In the genomic region with DNA sequence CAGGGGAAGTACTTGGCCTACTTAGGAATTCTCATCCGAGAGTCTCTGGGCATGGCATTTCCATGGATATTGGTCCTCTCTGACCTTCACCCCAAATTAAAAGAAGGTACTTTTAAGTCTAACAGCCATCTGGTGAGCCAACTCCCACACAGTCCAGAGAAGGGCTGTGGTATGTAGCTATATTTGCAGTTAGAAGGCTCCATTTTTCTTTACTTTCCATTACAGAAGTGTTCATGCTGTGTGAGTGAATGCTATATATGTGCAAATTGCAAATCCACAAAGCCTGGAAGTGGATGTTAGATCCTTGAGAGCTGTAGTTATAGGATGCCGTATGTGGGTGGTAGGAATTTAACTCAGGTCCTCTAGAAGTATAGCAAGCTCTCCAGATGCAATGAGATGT, we compare ENCODE assay signal across 29 mouse cellular contexts.
A peak's percentile ranks its signal among the peaks of the same experiment; 100 is the strongest.
DNase-seq lines count a peak whose midpoint lies in the region; ATAC-seq and TF ChIP-seq lines count a peak whose summit lies in the region.
"Had no signal": no experiment of that assay in that cellular context is flagged by ENCODE, and none has a peak within 500 bp of the region (broad histone marks: within the 10 kb centered on the region; RNA-seq: fewer than 3 reads in every experiment).

No protein-coding gene starts in this region.

- WGBS in limb, embryonic 11.5 days, result 72% methylated on average over 2 of the region's 2 CpGs
- WGBS in limb, embryonic 14.5 days, result 52% methylated on average over 2 of the region's 2 CpGs
- 81% methylated on average over 2 of the region's 2 CpGs for WGBS in neural tube, embryonic 15.5 days
- WGBS in kidney, embryonic 16.5 days, result 69% methylated on average over 2 of the region's 2 CpGs
- 70% methylated on average over 2 of the region's 2 CpGs for WGBS in kidney, embryonic 14.5 days

- no peaks in the 10 kb centered on the region for H3K27me3 ChIP-seq in limb, embryonic 11.5 days (ENCODE audit: control insufficient read depth, insufficient read depth, low read length)
- no peaks in the 10 kb centered on the region for H3K27me3 ChIP-seq in limb, embryonic 14.5 days (ENCODE audit: control insufficient read depth, insufficient read depth, low read length)
- H3K27me3 ChIP-seq in neural tube, embryonic 15.5 days (replicated peaks), result 0 out of 2 replicates have a peak, but pooled peaks cover 2% of the 10 kb centered on the region
- no peaks in the 10 kb centered on the region for H3K27me3 ChIP-seq in kidney, embryonic 16.5 days (ENCODE audit: insufficient read depth, low read length)
- H3K27me3 ChIP-seq in kidney, embryonic 14.5 days (ENCODE audit: control insufficient read depth, insufficient read depth, low read length), result no peaks in the 10 kb centered on the region
- H3K27me3 ChIP-seq: CH12.LX; embryonic facial prominence, embryonic 12.5 days; embryonic facial prominence, embryonic 15.5 days; heart, embryonic 13.5 days had no signal

- peak; percentile 61 for DNase-seq in ES-CJ7 (ENCODE audit: low read depth, low spot score)
- peak; percentile 76 for DNase-seq in ZHBTc4 (ENCODE audit: low read depth, low spot score)
- no peak for DNase-seq in limb, embryonic 11.5 days (ENCODE audit: low spot score)
- no peak for DNase-seq in limb, embryonic 14.5 days (ENCODE audit: low spot score)
- DNase-seq in retina, postnatal 1 day, result no peak
- DNase-seq: adrenal gland, postnatal 10 days; adrenal gland, postnatal 36 days; B cell, adult 2 months; cerebellum, adult 11 months; cerebellum, adult 2 months; cerebellum, adult 9-11 months; cerebellum, postnatal 25 days; forebrain, postnatal 0 days; gastrocnemius, postnatal 10 days; gastrocnemius, postnatal 36 days; heart, adult 2 months; heart, postnatal 14 days; heart, postnatal 4 days had no signal

- H3K4me1 ChIP-seq in limb, embryonic 11.5 days (ENCODE audit: control insufficient read depth, insufficient read depth, low read length), result peaks cover 17% of the 10 kb centered on the region
- peaks cover 29% of the 10 kb centered on the region for H3K4me1 ChIP-seq in limb, embryonic 14.5 days (ENCODE audit: control insufficient read depth, insufficient read depth, low read length)
- H3K4me1 ChIP-seq in neural tube, embryonic 15.5 days, result peaks cover 19% of the 10 kb centered on the region
- peaks cover 12% of the 10 kb centered on the region for H3K4me1 ChIP-seq in kidney, embryonic 16.5 days (ENCODE audit: insufficient read depth, low read length)
- no peaks in the 10 kb centered on the region; the same call in 1 of the 2 replicates for H3K4me1 ChIP-seq in kidney, embryonic 14.5 days (ENCODE audit: control insufficient read depth, insufficient read depth, low read length)
- H3K4me1 ChIP-seq: heart, embryonic 10.5 days had no signal

- no peak overlapping the region for H3K4me2 ChIP-seq in limb, embryonic 11.5 days (ENCODE audit: low read depth, severe bottlenecking)
- H3K4me2 ChIP-seq in limb, embryonic 14.5 days (replicated peaks; ENCODE audit: low read depth, low read length, severe bottlenecking), result no peak overlapping the region
- no peak overlapping the region for H3K4me2 ChIP-seq in neural tube, embryonic 15.5 days
- H3K4me2 ChIP-seq in kidney, embryonic 16.5 days (replicated peaks; ENCODE audit: low read depth, low read length), result no peak overlapping the region
- no peak overlapping the region for H3K4me2 ChIP-seq in kidney, embryonic 14.5 days (replicated peaks; ENCODE audit: low read depth, low read length)
- H3K4me2 ChIP-seq: embryonic facial prominence, embryonic 12.5 days; embryonic facial prominence, embryonic 15.5 days; heart, embryonic 13.5 days; hindbrain, embryonic 14.5 days had no signal

- no peaks in the 10 kb centered on the region for H3K9me3 ChIP-seq in limb, embryonic 11.5 days (ENCODE audit: control insufficient read depth, low read length)
- no peaks in the 10 kb centered on the region for H3K9me3 ChIP-seq in limb, embryonic 14.5 days (ENCODE audit: control insufficient read depth, low read length)
- no peaks in the 10 kb centered on the region for H3K9me3 ChIP-seq in neural tube, embryonic 15.5 days (replicated peaks)
- H3K9me3 ChIP-seq in kidney, embryonic 16.5 days (ENCODE audit: low read length), result no peaks in the 10 kb centered on the region
- H3K9me3 ChIP-seq in kidney, embryonic 14.5 days (ENCODE audit: control insufficient read depth, low read length), result no peaks in the 10 kb centered on the region
- H3K9me3 ChIP-seq: embryonic facial prominence, embryonic 12.5 days; embryonic facial prominence, embryonic 15.5 days; heart, embryonic 10.5 days; heart, embryonic 13.5 days had no signal

- peak overlapping the region; percentile 43; the same call in 1 of the 2 replicates for H3K27ac ChIP-seq in limb, embryonic 11.5 days (replicated peaks; ENCODE audit: low read depth, low read length)
- 0 out of 2 replicates have a peak overlapping the region, but pooled peaks have one; percentile 26 for H3K27ac ChIP-seq in limb, embryonic 14.5 days (replicated peaks; ENCODE audit: low read depth, low read length)
- no peak overlapping the region for H3K27ac ChIP-seq in neural tube, embryonic 15.5 days (replicated peaks)
- H3K27ac ChIP-seq in kidney, embryonic 16.5 days (ENCODE audit: low read length), result no peak overlapping the region
- no peak overlapping the region for H3K27ac ChIP-seq in kidney, embryonic 14.5 days (ENCODE audit: low read depth, low read length)
- H3K27ac ChIP-seq: embryonic facial prominence, embryonic 12.5 days; embryonic facial prominence, embryonic 15.5 days; heart, adult 2 months; heart, embryonic 10.5 days; heart, embryonic 13.5 days; hindbrain, embryonic 14.5 days; hindbrain, postnatal 0 days had no signal

- H3K4me3 ChIP-seq in limb, embryonic 11.5 days (ENCODE audit: low read depth, low read length), result no peak overlapping the region
- H3K4me3 ChIP-seq in limb, embryonic 14.5 days (replicated peaks; ENCODE audit: low read length), result no peak overlapping the region
- no peak overlapping the region for H3K4me3 ChIP-seq in neural tube, embryonic 15.5 days (replicated peaks)
- H3K4me3 ChIP-seq in kidney, embryonic 16.5 days (ENCODE audit: low read length), result no peak overlapping the region
- H3K4me3 ChIP-seq in kidney, embryonic 14.5 days (ENCODE audit: low read length), result no peak overlapping the region
- H3K4me3 ChIP-seq: embryonic facial prominence, embryonic 12.5 days; embryonic facial prominence, embryonic 15.5 days; heart, adult 2 months; heart, embryonic 10.5 days; heart, embryonic 13.5 days had no signal

- no peak for TF ChIP-seq POLR2A in limb, embryonic 14.5 days (IDR thresholded peaks at IDR 0.05; ENCODE audit: borderline replicate concordance, extremely low read depth, insufficient read depth, insufficient read length)

- no peak overlapping the region for H3K9ac ChIP-seq in limb, embryonic 11.5 days (ENCODE audit: low read length)
- no peak overlapping the region for H3K9ac ChIP-seq in limb, embryonic 14.5 days (ENCODE audit: low read depth, low read length, severe bottlenecking)
- H3K9ac ChIP-seq in neural tube, embryonic 15.5 days (replicated peaks), result no peak overlapping the region
- H3K9ac ChIP-seq in kidney, embryonic 16.5 days (replicated peaks; ENCODE audit: low read length), result no peak overlapping the region
- H3K9ac ChIP-seq in kidney, embryonic 14.5 days (ENCODE audit: low read depth, low read length), result no peak overlapping the region
- H3K9ac ChIP-seq: embryonic facial prominence, embryonic 12.5 days; embryonic facial prominence, embryonic 15.5 days; forebrain, postnatal 0 days; heart, embryonic 13.5 days; hindbrain, embryonic 14.5 days had no signal

- no peak for ATAC-seq in limb, embryonic 11.5 days (ENCODE audit: insufficient number of reproducible peaks, low FRiP score, low TSS enrichment, low read depth)
- no peak for ATAC-seq in limb, embryonic 14.5 days (ENCODE audit: low FRiP score, low read depth)
- no peak for ATAC-seq in neural tube, embryonic 15.5 days (ENCODE audit: low FRiP score)
- ATAC-seq in kidney, embryonic 16.5 days (ENCODE audit: low FRiP score, low TSS enrichment), result no peak
- ATAC-seq in kidney, embryonic 14.5 days (ENCODE audit: low FRiP score, low TSS enrichment), result no peak
- ATAC-seq: forebrain, embryonic 14.5 days; forebrain, postnatal 0 days; hindbrain, postnatal 0 days had no signal

- H3K36me3 ChIP-seq in limb, embryonic 11.5 days (ENCODE audit: control insufficient read depth, insufficient read depth, low read length), result no peaks in the 10 kb centered on the region
- H3K36me3 ChIP-seq in limb, embryonic 14.5 days (ENCODE audit: control insufficient read depth, insufficient read depth, low read length), result no peaks in the 10 kb centered on the region
- H3K36me3 ChIP-seq in neural tube, embryonic 15.5 days, result no peaks in the 10 kb centered on the region
- no peaks in the 10 kb centered on the region for H3K36me3 ChIP-seq in kidney, embryonic 16.5 days (ENCODE audit: insufficient read depth, low read length)
- H3K36me3 ChIP-seq in kidney, embryonic 14.5 days (ENCODE audit: control insufficient read depth, insufficient read depth, low read length), result no peaks in the 10 kb centered on the region
- H3K36me3 ChIP-seq: embryonic facial prominence, embryonic 12.5 days; embryonic facial prominence, embryonic 15.5 days; heart, embryonic 10.5 days; heart, embryonic 13.5 days had no signal

Comparison
In these comparisons a context has a peak if more than half of its experiments do, and no peak if none do; other contexts are left out.
1. DNase-seq: peak in ES-CJ7 (single experiment) and ZHBTc4 (single experiment); none in limb, embryonic 11.5 days (single experiment), limb, embryonic 14.5 days (single experiment) and retina, postnatal 1 day (single experiment).
2. H3K27ac ChIP-seq: peak in limb, embryonic 11.5 days (single experiment) and limb, embryonic 14.5 days (single experiment); none in neural tube, embryonic 15.5 days (single experiment), kidney, embryonic 16.5 days (single experiment) and kidney, embryonic 14.5 days (single experiment).